Mouse (Mus musculus) ovary, adult 2 months (tissue): Measurements from ENCODE around the gene Ap2m1. TPM values are rescaled to one million over a fixed set of nuclear protein-coding genes. Genes with fewer than 3 reads are reported as not detected.

Experiments
- polyA plus RNA-seq: library from polyadenylated mRNA; depleted of rRNA; stranded (reverse); fragments of >200 nt; gene quantifications from 2 replicates; pipeline ENCODE4 v1.2.3, GENCODE M21; 2012; rRNA removed

Ap2m1 gene
- 383 and 503 TPM in 2 replicates for polyA plus RNA-seq

DNA sequence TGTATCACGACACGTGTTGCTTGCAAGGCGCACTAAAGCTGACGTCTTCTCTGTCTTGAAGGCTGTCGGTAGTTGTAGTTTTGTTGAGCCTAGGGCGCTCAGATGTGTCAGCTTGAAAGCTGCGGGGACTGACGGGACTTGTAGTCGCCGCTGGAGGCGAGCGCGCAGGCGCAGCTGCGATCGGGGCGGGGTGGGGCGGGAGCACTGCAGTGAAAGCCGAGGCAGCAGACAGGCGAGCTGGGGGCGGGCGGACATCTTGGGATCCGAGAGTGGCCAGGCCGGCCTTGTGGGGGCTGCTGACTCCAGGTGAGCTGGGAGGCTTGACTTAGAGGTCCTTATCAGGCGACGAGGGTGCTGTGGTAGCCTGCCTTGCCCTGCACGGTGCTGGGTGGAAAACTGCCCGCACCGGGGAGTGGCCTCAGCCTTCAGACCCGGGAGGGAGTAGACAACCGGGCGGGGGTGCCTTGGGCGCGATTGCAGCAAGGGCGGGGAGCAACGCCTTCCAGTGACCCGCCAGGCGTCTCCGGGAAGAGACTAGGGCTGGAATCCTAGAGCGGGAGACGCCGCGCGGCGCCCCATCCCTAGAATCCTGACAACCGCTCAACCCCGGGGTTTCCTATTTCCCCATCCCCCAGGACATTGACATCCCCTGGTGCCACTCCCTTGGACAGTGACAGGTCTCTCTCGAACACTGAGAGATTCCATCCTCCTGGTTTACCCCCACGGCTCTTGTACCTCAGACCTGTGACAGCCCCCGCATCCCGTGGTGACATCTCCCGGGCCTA lies at the start of gene Ap2m1:
TSS of gene Ap2m1 (plus strand) at position 183 of the 785 bp plus-strand sequence.

DNA sequence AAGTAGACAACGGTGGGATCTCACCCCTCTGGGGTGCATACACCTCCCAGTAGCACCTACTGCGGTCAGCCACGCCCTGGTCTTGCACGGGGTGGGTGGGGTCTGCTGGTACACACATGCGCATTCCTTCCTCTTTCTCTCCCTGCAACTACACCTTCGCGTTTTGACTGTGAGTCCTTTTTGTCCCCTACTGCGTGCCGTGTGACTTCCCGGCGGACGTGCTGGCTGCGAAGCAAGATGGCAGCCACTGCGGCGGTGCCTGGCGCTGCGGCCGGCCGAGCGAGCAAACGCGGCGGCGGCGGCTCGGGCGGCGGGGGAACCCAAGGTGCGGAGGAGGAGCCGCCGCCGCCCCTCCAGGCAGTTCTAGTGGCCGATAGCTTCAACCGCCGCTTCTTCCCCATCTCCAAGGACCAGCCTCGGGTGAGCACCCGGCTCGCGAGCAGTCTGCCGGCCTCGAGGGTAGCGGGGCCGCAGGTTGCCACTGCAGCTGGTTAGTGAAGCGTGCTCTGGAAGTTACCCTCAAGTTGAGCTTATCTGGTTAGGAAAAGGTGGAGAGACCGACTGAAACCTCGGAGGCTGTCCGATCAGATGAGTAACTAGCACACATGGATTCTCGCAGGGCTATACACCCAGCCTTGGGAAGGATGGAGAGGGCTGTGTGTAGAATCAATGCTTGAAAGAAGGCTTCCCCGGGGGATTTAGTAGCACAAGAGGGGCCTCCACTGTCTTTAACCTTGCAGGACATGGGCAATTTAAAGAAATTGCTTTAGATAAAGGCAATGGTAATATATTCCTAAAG lies 36.4 kb upstream of the Ap2m1 start, which contains the start of gene Eif2b5:
TSS of gene Eif2b5 (plus strand) at position 141 of the 799 bp plus-strand sequence.

DNA sequence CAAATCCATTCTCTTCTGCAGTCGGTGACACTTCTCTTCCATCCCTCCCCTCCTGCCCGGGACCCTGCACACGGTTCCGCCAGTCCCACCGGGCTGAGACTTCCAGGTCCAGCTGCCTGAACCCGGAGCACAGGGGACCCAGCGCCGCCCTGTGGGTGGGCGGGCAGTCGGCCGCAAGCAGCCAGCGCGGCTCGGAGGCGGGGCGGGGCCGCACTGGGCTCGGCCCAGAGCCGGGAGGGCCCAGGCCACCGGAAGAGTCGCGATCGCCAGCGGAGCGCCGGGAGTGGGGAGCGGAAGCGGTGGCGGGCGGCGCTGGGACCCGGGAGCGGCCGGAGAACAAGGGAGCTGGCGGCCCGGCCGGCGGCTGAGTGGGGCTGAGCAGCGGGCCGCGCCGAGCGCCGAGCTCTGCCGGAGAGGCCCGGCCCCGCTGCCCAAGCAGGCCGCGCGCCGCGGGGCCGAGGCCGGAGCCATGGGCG lies 18.5 kb upstream of the Ap2m1 start, which contains the start of gene Dvl3:
TSS of gene Dvl3 (plus strand) at position 257 of the 476 bp plus-strand sequence.

DNA sequence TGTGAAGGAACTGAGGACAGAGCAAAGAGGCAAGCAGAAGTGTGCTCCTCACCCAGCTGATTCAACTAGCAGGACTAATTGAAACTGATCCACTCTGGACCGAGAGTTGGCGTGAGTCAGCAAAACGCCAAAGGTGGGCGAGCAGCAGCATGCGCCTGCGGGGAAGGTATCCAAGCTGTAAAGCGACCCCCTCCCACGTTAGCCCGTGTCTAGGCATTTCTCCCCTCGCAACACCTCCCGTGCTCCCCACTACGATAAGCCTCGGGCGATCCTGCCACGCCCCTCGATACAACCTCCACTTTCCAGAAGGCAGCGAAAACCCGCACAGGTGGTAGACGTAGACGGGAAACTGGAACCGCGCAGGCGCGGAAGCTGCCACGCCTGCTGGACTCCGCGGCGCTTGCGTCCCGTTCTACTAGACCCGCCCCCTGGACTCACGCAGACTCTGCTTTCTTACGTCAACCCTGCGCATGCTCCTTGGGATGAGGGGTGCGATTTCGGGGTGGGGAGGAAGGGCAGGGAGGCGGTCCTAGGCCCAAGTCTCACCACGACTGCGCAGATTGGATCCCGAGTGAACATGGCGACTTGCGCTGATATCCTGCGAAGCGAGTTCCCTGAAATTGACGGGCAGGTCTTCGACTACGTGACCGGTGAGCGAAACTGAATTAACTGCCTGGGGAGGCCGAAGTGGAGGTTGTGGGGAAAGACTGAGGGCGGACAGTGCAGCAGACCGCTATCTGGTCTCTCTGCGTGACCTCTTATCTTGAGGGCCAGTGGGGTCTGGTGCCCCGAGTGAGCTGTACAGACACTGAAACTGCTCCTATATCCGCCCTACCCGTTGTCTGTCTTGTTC lies 13.0 kb downstream of the Ap2m1 start, which contains the start of gene Abcf3:
TSS of gene Abcf3 (plus strand) at position 482 of the 853 bp plus-strand sequence.

DNA sequence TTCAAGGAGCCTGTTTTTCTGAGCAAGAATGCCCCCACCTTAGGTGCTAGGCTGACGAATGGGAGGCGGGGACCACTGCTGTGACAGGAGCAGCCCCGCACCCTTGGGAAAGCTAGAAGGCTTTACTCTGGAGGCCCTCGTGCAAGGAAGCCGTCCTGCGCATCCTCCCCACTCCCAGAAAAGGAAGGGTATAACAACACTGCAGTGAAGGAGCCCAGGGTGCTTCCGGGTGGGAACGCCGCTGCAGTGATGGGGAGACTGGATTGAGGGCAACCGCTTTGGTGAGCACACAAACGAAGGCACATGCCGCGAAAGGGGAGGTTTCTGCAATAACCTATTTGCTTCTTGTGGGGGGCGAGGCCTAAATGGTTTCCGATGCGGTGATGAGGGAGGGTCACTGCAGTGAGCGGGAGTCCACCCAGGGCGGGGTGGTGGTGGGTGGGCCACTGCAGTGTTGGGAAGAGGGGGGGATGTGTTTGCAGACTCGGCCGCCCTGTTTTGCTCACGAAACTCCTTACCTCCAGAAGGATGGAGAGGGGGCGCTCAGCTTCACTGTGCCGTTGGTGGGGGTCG lies 54.2 kb downstream of the Ap2m1 start, which contains the start of gene Vwa5b2:
TSS of gene Vwa5b2 (plus strand) at position 106 of the 573 bp plus-strand sequence.

Other genes starting within 250 kb of the Ap2m1 start
- 38.7 and 46.6 TPM in 2 replicates for gene Parl, start 233.1 kb upstream of the Ap2m1 start, polyA plus RNA-seq
- gene Cyp2ab1, start 210.1 kb upstream of the Ap2m1 start, polyA plus RNA-seq: 0.14 and 0.37 TPM in 2 replicates
- 149 and 152 TPM in 2 replicates for gene Abcc5, start 109.1 kb upstream of the Ap2m1 start, polyA plus RNA-seq
- 29.4 and 34.5 TPM in 2 replicates for gene Eif2b5, start 36.7 kb upstream of the Ap2m1 start, polyA plus RNA-seq
- gene Dvl3, start 18.5 kb upstream of the Ap2m1 start, polyA plus RNA-seq: 53.5 and 60.1 TPM in 2 replicates
- gene Abcf3, start 13.1 kb downstream of the Ap2m1 start, polyA plus RNA-seq: 33.8 and 35.0 TPM in 2 replicates
- 0.41 and 0.59 TPM in 2 replicates for gene Vwa5b2, start 54.0 kb downstream of the Ap2m1 start, polyA plus RNA-seq
- gene Eef1akmt4, start 76.1 kb downstream of the Ap2m1 start, polyA plus RNA-seq: 19.3 and 23.5 TPM in 2 replicates
- gene Gm49333, start 76.1 kb downstream of the Ap2m1 start, polyA plus RNA-seq: 0.20 TPM in 1 of 2 replicates, not detected in the other
- gene Alg3, start 76.3 kb downstream of the Ap2m1 start, polyA plus RNA-seq: 31.9 and 32.5 TPM in 2 replicates
- 15.4 and 17.1 TPM in 2 replicates for gene Camk2n2, start 85.8 kb downstream of the Ap2m1 start, polyA plus RNA-seq
- gene Ece2, start 94.3 kb downstream of the Ap2m1 start, polyA plus RNA-seq: 5.5 and 6.8 TPM in 2 replicates
- gene Psmd2, start 116.2 kb downstream of the Ap2m1 start, polyA plus RNA-seq: 81.6 and 103 TPM in 2 replicates
- 470 and 635 TPM in 2 replicates for gene Eif4g1, start 132.8 kb downstream of the Ap2m1 start, polyA plus RNA-seq
- 16.8 and 17.7 TPM in 2 replicates for gene Fam131a, start 157.8 kb downstream of the Ap2m1 start, polyA plus RNA-seq
- gene Polr2h, start 182.2 kb downstream of the Ap2m1 start, polyA plus RNA-seq: 17.1 and 20.2 TPM in 2 replicates
- 82.2 and 87.8 TPM in 2 replicates for gene Clcn2, start 182.3 kb downstream of the Ap2m1 start, polyA plus RNA-seq
- gene Chrd, start 197.6 kb downstream of the Ap2m1 start, polyA plus RNA-seq: 15.5 and 16.0 TPM in 2 replicates
- 0.94 and 1.6 TPM in 2 replicates for gene Thpo, start 199.0 kb downstream of the Ap2m1 start, polyA plus RNA-seq